Mouse (Mus musculus) lung, adult 2 months (tissue): ENCODE results near the gene Nfix. TPM values are rescaled to one million over a fixed set of nuclear protein-coding genes. Genes with fewer than 3 reads are reported as not detected.
A peak's percentile ranks its signal among the peaks of the same experiment; 100 is the strongest.
"Not testable (repeated sequence)": the region's sequence is repeated elsewhere in the genome, so short reads cannot be mapped to it uniquely, and the experiment has no call there.

Experiments used
- DNase-seq: peaks from one replicate; pipeline ENCODE4 v3.0.0; 2022
- H3K4me1 ChIP-seq: fragments of 200-500 bp; 2 replicates; pipeline ENCODE4 v1.6.1; 2011; ENCODE audit warnings: low read length; ENCODE audit not compliant: control insufficient read depth, insufficient read depth
- H3K4me3 ChIP-seq: fragments of 200-500 bp; replicated peaks from 2 replicates; pipeline ENCODE3; 2011; ENCODE audit warnings: low read depth, mild to moderate bottlenecking, control low read depth, low read length; ENCODE audit errors: extremely low read depth
- CTCF ChIP-seq: fragments of 200-500 bp; IDR thresholded peaks from 2 replicates; pipeline ENCODE4 v1.5.1; 2011; ENCODE audit warnings: mild to moderate bottlenecking, low read length, control low read depth; ENCODE audit not compliant: insufficient read depth
- POLR2A ChIP-seq: fragments of 200-500 bp; IDR thresholded peaks from 2 replicates; pipeline ENCODE4 v1.6.1; 2011; ENCODE audit warnings: low read depth, mild to moderate bottlenecking, control low read depth, low read length, borderline replicate concordance; ENCODE audit errors: extremely low read depth
- WGBS: fragments of 180-500 bp; shearing (Covaris S2); methylation state at CpG from one replicate; pipeline ENCODE4 v1.1.7; 2018; 5-methylcytosine and 5-hydroxymethylcytosine counted together
- polyA plus RNA-seq: library from polyadenylated mRNA; depleted of rRNA; stranded (reverse); fragments of >200 nt; gene quantifications from 2 replicates; pipeline ENCODE4 v1.2.3, GENCODE M21; 2012

The Nfix gene
- polyA plus RNA-seq, 1 experiment: 96.2 TPM

DNA sequence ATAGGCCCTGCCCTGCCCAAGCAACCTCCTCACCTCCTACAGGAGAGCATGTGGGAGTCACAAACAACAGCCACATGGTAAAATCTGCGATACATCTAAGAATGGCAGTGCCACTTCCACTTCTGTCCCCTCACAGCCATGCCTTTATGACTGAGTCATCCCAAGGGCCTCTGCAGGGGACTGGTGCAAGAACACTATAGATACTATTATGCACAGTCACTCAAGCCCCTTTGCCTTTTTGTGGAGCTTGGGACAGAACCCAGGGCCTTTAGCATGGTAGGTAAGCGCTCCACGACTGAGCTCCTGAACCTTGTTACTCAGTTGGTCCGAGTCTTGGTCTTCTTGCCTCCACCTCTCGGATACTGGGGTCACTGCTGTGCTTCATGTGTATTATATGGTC lies 122.8 kb downstream of the Nfix start:
- TF ChIP-seq CTCF (no peak), POLR2A (no peak)
- no peak for DNase-seq
- WGBS: 90% methylated on average over 5 of the region's 5 CpGs

DNA sequence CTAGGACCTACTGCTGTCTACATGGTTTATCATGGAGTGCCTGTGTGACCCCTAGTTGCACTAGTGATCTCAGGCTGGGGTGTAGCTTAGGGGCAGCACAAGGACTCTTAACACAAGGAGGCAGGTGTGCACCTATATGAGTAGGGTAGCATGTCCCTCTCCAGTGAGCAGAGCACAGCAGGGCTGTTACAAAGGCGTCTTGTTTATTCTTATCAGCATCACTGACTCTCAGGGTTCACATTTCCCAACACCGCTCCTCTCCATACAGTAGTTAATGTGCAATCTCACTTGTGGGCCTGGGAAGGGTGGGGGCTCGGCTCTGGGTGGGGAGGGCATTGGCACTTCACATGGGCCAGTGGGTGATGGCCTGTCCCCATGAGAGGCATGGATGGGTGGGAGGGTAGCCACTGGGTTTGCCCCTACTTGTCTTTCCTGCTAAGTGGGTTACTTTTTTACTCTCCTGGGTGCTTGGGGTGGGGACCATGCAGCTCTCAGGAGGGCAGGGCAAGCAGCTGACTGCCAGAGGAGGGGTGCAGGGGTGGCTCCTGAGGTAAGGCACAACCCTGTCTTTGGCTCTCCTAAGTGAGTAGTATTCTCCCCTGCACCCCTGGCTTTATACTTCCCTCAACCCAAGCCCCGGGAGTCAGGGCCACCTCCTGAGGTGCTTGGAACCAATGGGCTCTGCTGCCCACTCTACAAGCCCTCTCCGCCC lies 129.7 kb downstream of the Nfix start:
- DNase-seq, H3K4me3 ChIP-seq, H3K4me1 ChIP-seq: not testable (repeated sequence)
- WGBS: 75% methylated on average over 5 of the region's 5 CpGs

More for the DNA sequence above, 122.8 kb downstream of the Nfix start:
- Histone ChIP-seq H3K4me1 (no peaks in the 10 kb centered on the region), H3K4me3 (no peak overlapping the region)

DNA sequence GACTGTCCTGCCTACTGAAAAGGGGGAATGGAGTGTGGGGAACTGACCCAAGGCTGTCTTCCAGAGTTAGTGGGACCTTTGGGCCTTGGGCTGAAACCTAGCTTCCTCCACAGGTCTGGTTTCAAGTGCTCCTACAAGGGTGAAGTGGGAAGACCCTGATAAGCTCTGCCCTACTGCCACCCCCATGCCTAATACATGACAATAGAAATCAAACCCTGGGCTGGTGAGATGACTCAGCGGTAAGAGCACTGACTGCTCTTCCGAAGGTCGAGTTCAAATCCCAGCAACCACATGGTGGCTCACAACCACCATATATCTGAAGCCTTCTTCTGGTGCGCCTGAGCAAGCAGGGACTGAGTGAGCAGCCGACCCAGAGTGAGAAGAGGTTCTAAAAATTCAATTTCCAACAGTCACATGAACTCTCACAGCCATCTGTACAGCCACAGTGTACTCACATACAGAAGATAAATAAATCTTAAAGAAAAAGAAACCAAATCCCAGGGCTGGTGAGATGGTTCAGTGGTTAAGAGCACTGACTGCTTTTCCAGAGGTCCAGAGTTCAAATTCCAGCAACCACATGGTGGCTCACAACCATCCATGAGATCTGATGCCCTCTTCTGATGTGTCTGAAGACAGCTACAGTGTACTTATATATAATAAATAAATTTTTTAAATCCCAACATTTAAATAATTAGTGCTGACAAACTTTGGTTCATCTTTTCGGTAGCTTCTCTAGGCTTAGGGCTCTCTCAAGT lies 131.2 kb downstream of the Nfix start:
- H3K4me3 ChIP-seq: no peak overlapping the region
- 77% methylated on average over 6 of the region's 6 CpGs for WGBS
- H3K4me1 ChIP-seq: peaks cover 4% of the 10 kb centered on the region
- DNase-seq: no peak
- TF ChIP-seq POLR2A (no peak), CTCF (no peak)

DNA sequence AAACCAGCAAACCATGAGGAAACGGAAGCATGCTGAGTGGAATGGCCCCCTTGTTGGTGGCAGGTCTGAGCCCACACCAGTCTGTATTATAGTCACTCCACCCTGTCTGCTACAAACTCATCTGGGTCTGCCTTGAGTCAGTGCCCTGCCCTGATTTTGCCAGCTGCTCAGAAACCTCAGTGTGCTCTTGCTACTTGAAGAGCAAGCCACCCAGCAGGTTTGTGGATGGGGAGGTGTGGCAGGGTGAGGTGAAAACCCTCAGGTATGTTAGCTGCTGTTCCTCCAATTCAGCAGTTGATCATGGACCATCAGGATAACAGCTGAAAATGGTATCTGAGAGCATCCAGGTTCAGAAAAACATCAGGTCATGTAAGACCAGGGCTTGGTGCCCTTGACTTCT lies 132.1 kb downstream of the Nfix start:
- TF ChIP-seq POLR2A: no peak
- no peak for TF ChIP-seq CTCF
- H3K4me1 ChIP-seq: peaks cover 4% of the 10 kb centered on the region
- no peak overlapping the region for H3K4me3 ChIP-seq
- 48% methylated on average over 1 of the region's 1 CpGs for WGBS
- DNase-seq: no peak

DNA sequence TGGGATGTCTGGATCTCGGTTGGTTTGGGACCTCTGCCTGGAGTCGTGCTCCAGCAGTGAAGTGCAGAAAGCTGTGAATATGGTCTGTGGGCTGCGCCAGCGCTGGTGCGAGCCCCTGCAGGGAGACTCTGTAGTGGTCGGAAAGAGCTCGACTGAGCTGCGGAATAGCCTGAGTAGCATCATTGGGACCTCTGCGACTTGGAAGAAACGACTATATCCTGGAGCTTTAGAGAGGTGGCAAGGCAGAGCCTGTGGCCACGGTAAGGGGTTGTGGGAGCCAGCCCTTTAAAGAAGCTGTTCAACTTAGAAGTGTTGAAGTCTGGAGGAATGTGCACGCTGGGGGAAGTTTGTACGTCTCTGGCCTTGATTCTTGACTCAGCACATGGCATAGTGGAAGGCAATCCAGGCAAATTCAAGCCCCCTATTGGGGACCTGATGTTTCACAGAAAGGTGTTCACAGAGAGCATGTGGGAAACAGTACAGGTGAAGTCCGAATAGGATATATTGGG lies 134.7 kb downstream of the Nfix start:
- no peak for DNase-seq
- 2% methylated on average over 14 of the region's 14 CpGs for WGBS

DNA sequence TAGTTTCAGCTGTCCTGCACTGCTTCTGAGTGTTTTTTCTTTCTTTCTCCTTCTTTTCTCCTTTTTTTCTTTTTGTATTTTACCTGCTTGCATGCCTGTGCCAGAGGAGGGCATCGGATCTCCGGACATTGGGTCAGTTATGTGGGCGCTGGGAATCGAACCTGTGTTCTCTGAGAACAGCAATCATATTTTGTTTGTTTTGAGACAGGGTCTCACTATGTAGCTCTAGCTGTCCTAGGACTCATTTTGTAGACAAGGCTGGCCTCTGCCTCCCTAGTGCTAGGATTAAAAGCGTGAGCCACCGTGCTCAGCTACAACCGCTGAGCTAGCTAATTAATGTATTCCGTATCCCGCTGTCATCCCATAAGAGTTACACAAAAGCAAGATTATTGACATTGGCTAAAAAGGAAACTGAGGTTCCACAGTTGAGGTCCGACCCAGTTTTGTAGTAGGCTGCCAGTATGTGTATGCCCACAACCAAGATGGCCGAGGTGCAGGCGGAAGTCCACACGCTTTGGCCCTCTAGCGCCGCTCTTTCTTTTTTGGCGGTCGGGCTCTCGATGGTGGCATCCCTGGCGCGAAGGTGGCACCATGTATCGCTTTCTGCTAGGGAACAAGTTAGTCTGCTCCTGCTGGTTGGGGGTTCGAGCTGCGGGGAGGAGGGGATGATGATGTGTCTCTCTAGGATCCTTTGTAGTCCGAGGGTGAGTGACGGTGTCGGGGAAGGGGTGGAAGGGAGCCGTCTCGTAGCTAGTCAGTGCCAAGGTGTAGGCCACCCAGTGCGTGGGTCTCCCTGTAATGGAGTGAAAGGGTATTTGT lies 135.4 kb downstream of the Nfix start:
- DNase-seq: peak; percentile 80
- Histone ChIP-seq H3K4me3 (peak overlapping the region; percentile 74), H3K4me1 (peaks cover 5% of the 10 kb centered on the region)
- under 1% methylated on average over 29 of the region's 29 CpGs for WGBS
- TF ChIP-seq CTCF (0 out of 2 replicates have a peak, but pooled peaks have one; percentile 11), POLR2A (peak; percentile 58; the same call in 1 of the 2 replicates)

More for the DNA sequence above, 134.7 kb downstream of the Nfix start:
- Histone ChIP-seq H3K4me1 (peaks cover 4% of the 10 kb centered on the region), H3K4me3 (peak overlapping the region; percentile 74)
- TF ChIP-seq CTCF (no peak), POLR2A (no peak)

DNA sequence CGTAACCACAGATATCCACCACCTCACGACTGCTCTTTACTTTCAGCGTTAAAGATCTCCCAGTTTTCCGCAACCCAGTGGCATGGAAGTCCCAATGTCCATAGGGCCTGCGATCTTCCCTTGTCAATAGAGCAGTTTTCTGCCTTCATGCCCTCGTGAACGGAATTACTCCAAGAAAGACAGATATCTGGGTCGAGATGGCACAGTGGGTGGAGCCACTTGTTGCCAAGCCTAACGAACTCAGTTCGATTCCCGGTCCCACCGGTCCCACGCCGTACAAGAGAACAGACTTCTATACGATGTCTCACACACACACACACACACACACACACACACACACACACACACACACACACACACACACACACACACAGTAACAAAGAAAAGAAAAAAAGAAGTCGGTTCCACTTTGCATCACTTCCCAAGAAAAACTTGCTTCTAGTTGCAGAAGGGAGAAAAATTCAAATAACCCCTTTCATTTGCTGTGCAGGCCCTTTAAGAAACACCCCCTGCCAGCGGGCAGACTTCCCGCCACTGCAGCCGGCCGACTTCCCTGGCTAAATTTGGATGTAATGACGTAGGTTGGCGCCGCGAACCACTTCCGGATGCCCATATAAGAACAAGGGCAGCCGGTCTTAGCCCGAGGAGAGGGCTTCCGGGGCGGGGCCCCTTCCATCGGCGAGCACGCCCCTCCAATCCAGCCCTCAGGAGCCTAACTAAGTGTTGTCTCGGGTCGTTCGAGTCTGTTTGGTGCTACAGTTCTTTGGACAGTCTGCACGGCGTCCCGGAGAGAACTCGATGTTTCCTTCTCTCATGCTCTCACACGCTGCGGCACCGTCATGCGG lies 136.4 kb downstream of the Nfix start:
- TF ChIP-seq CTCF: no peak
- peak; percentile 90; the same call in 1 of the 2 replicates for TF ChIP-seq POLR2A
- 2% methylated on average over 43 of the region's 43 CpGs for WGBS
- peaks cover 11% of the 10 kb centered on the region for H3K4me1 ChIP-seq
- peak overlapping the region; percentile 74 for H3K4me3 ChIP-seq
- peak; percentile 96 for DNase-seq

DNA sequence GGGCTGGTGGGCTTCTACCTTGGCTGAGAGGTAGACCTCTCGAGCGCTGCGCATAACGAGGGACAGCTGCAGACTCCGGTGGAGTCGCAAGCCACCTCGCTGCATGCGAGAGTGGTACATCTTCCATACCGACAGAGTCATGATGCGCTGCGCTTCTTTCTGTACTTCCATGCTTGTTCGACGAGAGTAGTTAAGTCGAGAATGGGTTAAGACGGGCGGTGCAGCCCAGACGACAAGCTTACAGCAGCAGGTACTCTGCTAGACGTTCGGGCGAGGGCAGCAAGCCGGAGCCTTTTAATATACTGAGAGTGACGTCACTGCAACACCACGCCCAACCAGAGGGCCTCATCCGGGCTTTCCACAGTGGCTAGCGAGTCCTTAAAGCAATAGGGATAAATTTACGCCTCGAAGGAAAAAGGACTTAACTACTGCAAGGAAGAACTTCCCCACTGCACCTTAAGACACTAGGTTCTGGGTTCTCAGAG lies 137.5 kb downstream of the Nfix start, which contains the start of gene Ier2:
Ier2 (minus strand) TSS at position 272 of the 485 bp plus-strand sequence.
- under 1% methylated on average over 27 of the region's 27 CpGs for WGBS
- Histone ChIP-seq H3K4me3 (peak within 1 kb of the TSS; percentile 98), H3K4me1 (peaks cover 11% of the 10 kb centered on the region)
- DNase-seq: peak; percentile 95
- no peak for TF ChIP-seq CTCF
- peak; percentile 100 for TF ChIP-seq POLR2A

DNA sequence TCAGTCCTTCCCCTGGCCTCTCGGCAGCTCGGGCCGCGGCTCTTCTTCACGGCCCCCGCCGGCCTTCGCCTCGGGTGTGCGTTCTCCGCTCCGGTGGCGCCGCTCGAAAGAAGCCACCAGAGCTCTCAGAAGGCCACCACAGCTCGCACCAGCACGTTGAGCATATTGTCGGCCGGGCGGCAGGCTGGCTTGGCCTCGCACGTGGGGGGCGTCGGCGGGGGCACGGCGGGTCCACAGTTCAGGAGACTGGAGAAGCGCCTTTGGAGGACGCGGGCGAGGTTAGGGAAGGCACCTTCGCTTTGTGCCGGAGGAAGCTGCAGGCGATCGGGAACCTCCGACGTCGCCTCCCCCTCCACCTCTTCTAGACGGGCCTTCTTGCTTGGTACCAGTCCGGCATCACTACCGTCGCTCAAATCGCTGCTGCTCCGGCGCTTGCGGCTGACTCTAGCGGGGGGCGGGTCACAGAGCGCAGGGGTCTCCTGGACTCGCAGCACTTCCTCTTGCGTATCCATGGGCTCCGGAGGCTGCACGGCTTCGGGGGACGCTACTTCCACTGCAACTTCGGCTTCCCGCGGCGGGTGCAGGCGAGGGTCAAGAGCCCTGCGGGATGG lies 138.1 kb downstream of the Nfix start:
- Histone ChIP-seq H3K4me3 (peak overlapping the region; percentile 98), H3K4me1 (peaks cover 13% of the 10 kb centered on the region)
- TF ChIP-seq CTCF (no peak), POLR2A (peak; percentile 63)
- no peak for DNase-seq
- WGBS: under 1% methylated on average over 61 of the region's 61 CpGs
